22 mouse cellular contexts compared by ENCODE assay signal in the genomic region with DNA sequence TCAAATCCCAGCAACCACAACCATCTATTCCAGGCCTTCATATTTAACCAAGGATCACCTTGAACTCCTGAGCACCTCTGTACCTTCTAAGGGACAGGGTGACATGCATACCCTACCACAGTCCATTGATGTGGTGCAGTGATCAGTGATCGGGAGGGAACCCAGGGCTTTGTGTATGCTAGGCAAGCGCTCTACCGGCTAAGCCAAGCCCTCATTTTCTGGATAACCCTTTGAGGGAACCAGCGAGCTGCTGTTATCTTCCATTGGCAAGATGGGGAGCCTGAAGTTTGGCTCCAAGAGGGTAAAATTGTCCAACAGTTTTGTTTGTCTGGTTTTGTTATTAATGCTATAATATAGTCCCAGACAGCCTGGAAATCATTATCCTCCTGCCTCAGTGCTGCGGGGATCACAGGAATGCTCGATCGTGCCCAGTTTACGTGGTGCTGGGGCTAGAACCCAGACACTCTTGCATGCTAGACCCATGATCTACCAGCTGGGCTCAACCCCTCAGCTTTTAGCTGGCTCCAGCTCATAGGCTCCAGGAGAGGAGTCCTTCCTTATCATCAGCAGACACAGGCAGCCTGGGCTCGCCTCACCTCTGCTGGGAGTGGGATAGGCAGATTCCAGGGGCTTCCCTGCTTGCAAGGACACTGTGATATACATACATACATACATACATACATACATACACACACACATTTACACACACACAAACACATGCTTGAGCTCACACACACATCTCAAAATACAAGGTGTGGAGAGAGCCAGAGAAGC. TPM values are rescaled to one million over a fixed set of nuclear protein-coding genes. Genes with fewer than 3 reads are reported as not detected.
DNase-seq lines count a peak whose midpoint lies in the region; ATAC-seq and TF ChIP-seq lines count a peak whose summit lies in the region.
"Had no signal": no experiment of that assay in that cellular context is flagged by ENCODE, and none has a peak within 500 bp of the region (broad histone marks: within the 10 kb centered on the region; RNA-seq: fewer than 3 reads in every experiment).

No protein-coding gene starts in this region.

- H3K27me3 ChIP-seq in ES-Bruce4 (ENCODE audit: control insufficient read depth, insufficient read depth, low read length, poor library complexity, severe bottlenecking): no peaks in the 10 kb centered on the region
- peaks cover 21% of the 10 kb centered on the region for H3K27me3 ChIP-seq in erythroblast, embryonic 14.5 days (ENCODE audit: control insufficient read depth)
- peaks cover 15% of the 10 kb centered on the region for H3K27me3 ChIP-seq in liver, embryonic 16.5 days (ENCODE audit: control insufficient read depth, insufficient read depth, low read depth, low read length)
- H3K27me3 ChIP-seq in kidney, adult 2 months (replicated peaks; ENCODE audit: control insufficient read depth, insufficient read depth, low read length): no peaks in the 10 kb centered on the region

- H3K4me1 ChIP-seq in ES-Bruce4 (ENCODE audit: control insufficient read depth, insufficient read depth, low read length): peaks cover 4% of the 10 kb centered on the region
- H3K4me1 ChIP-seq in erythroblast, embryonic 14.5 days (ENCODE audit: control insufficient read depth): peaks cover 42% of the 10 kb centered on the region
- peaks cover 25% of the 10 kb centered on the region for H3K4me1 ChIP-seq in liver, embryonic 16.5 days (ENCODE audit: control insufficient read depth, low read depth, low read length)
- no peaks in the 10 kb centered on the region for H3K4me1 ChIP-seq in kidney, adult 2 months (ENCODE audit: control insufficient read depth, insufficient read depth, low read length)
- H3K4me1 ChIP-seq: hindbrain, embryonic 15.5 days; midbrain, embryonic 15.5 days had no signal

- peak overlapping the region; percentile 56; the same call in 1 of the 2 replicates for H3K9ac ChIP-seq in ES-Bruce4 (ENCODE audit: low read depth, poor library complexity, severe bottlenecking)
- H3K9ac ChIP-seq in liver, embryonic 16.5 days (ENCODE audit: low read depth, low read length): no peak overlapping the region
- H3K9ac ChIP-seq: embryonic facial prominence, embryonic 13.5 days; hindbrain, embryonic 15.5 days; limb, embryonic 12.5 days; midbrain, embryonic 15.5 days; stomach, embryonic 15.5 days had no signal

- H3K4me3 ChIP-seq in gastrocnemius, adult 2 months: no peak overlapping the region
- no peak overlapping the region for H3K4me3 ChIP-seq in ES-Bruce4 (ENCODE audit: low read depth, low read length)
- H3K4me3 ChIP-seq in erythroblast, embryonic 14.5 days (replicated peaks): peak overlapping the region; percentile 3
- H3K4me3 ChIP-seq in liver, embryonic 16.5 days (ENCODE audit: low read depth, low read length): no peak overlapping the region
- no peak overlapping the region for H3K4me3 ChIP-seq in kidney, adult 2 months (ENCODE audit: insufficient read depth, low read depth, low read length)
- H3K4me3 ChIP-seq: embryonic facial prominence, embryonic 13.5 days; hindbrain, embryonic 15.5 days; limb, embryonic 12.5 days; midbrain, embryonic 15.5 days; stomach, embryonic 15.5 days had no signal

- intact Hi-C loops in gastrocnemius, adult 2 months (cut with DNase I): no loop called here
- intact Hi-C loops in gastrocnemius, postnatal 14 days (cut with DNase I; ENCODE audit: low total_unique reads): loop anchor here (5.0 to 10.0 kb wide), 3 partner anchors 43 to 150 kb away; no protein-coding TSS in a partner anchor

- DNase-seq in gastrocnemius, adult 2 months: no peak
- no peak for DNase-seq in gastrocnemius, postnatal 14 days
- no peak for DNase-seq in ovary, postnatal 36 days (ENCODE audit: low spot score)
- no peak for DNase-seq in spleen, postnatal 14 days (ENCODE audit: low spot score in 2 of 2)
- no peak for DNase-seq in kidney, adult 2 months
- DNase-seq: adrenal gland, postnatal 10 days; cerebellum, adult 18-20 months; heart, adult 18-20 months; heart, postnatal 14 days; right cerebral cortex, adult 18-20 months had no signal

- H3K4me2 ChIP-seq in liver, embryonic 16.5 days (ENCODE audit: low read depth, low read length): no peak overlapping the region
- H3K4me2 ChIP-seq: embryonic facial prominence, embryonic 13.5 days; hindbrain, embryonic 15.5 days; limb, embryonic 12.5 days; midbrain, embryonic 15.5 days; stomach, embryonic 15.5 days had no signal

- peak; percentile 64 for ATAC-seq in liver, embryonic 16.5 days (ENCODE audit: low read depth)
- ATAC-seq: forebrain, embryonic 16.5 days; intestine, embryonic 16.5 days; midbrain, embryonic 15.5 days had no signal

- peak overlapping the region; percentile 44 for H3K27ac ChIP-seq in gastrocnemius, adult 2 months
- H3K27ac ChIP-seq in ES-Bruce4 (ENCODE audit: insufficient read depth, low read length): peak overlapping the region; percentile 77
- no peak overlapping the region for H3K27ac ChIP-seq in liver, embryonic 16.5 days (ENCODE audit: low read length)
- no peak overlapping the region for H3K27ac ChIP-seq in kidney, adult 2 months (ENCODE audit: insufficient read depth, low read depth, low read length)
- H3K27ac ChIP-seq: hindbrain, embryonic 15.5 days; kidney, postnatal 0 days; limb, embryonic 12.5 days; midbrain, embryonic 15.5 days; stomach, embryonic 15.5 days had no signal

- WGBS in liver, embryonic 16.5 days (ENCODE audit: insufficient replicate concordance): 50% methylated on average over 9 of the region's 9 CpGs
- 93% methylated on average over 9 of the region's 9 CpGs for WGBS in kidney, adult 2 months

- TF ChIP-seq EP300 in ES-Bruce4 (IDR thresholded peaks at IDR 0.05; ENCODE audit: insufficient read depth, low read depth, low read length): no peak

- no peak for TF ChIP-seq POLR2A in ES-Bruce4 (IDR thresholded peaks at IDR 0.05; ENCODE audit: insufficient read depth, low read length)
- TF ChIP-seq POLR2A in kidney, adult 2 months (IDR thresholded peaks at IDR 0.05; ENCODE audit: low read depth, low read length): no peak

- no peak for TF ChIP-seq CTCF in gastrocnemius, adult 2 months (IDR thresholded peaks at IDR 0.05)
- no peak for TF ChIP-seq CTCF in ES-Bruce4 (IDR thresholded peaks at IDR 0.05; ENCODE audit: low read depth, low read length)
- TF ChIP-seq CTCF in kidney, adult 2 months (conservative IDR thresholded peaks at IDR 0.05; ENCODE audit: insufficient read depth, insufficient read length, low read depth, low read length): no peak

- no peaks in the 10 kb centered on the region for H3K36me3 ChIP-seq in ES-Bruce4 (ENCODE audit: control insufficient read depth, insufficient read depth, low read length, poor library complexity, severe bottlenecking)
- no peaks in the 10 kb centered on the region for H3K36me3 ChIP-seq in erythroblast, embryonic 14.5 days (ENCODE audit: control insufficient read depth)
- no peaks in the 10 kb centered on the region for H3K36me3 ChIP-seq in liver, embryonic 16.5 days (ENCODE audit: control insufficient read depth, insufficient read depth)
- H3K36me3 ChIP-seq in kidney, adult 2 months (ENCODE audit: control insufficient read depth, insufficient read depth, low read length): no peaks in the 10 kb centered on the region
- H3K36me3 ChIP-seq: embryonic facial prominence, embryonic 13.5 days; hindbrain, embryonic 15.5 days; limb, embryonic 12.5 days; midbrain, embryonic 15.5 days; stomach, embryonic 15.5 days had no signal

- no peaks in the 10 kb centered on the region for H3K9me3 ChIP-seq in ES-Bruce4 (replicated peaks; ENCODE audit: control insufficient read depth, insufficient read depth, low read length, poor library complexity, severe bottlenecking)
- H3K9me3 ChIP-seq in erythroblast, embryonic 14.5 days (ENCODE audit: control insufficient read depth, low read length): 0 out of 2 replicates have a peak, but pooled peaks cover under 1% of the 10 kb centered on the region
- no peaks in the 10 kb centered on the region for H3K9me3 ChIP-seq in liver, embryonic 16.5 days (replicated peaks; ENCODE audit: control insufficient read depth, low read length)
- H3K9me3 ChIP-seq: embryonic facial prominence, embryonic 13.5 days; hindbrain, embryonic 15.5 days; limb, embryonic 12.5 days; midbrain, embryonic 15.5 days; stomach, embryonic 15.5 days had no signal

RNA-seq across cellular contexts. Expression of a gene that starts 2.4 kb away (rescaled TPM):
- not detected for total RNA-seq in gastrocnemius, adult 2 months (2021)
- total RNA-seq in gastrocnemius, postnatal 14 days (2021): not detected
- 83.3 and 87.8 TPM in 2 replicates for polyA plus RNA-seq in ES-Bruce4 (2011; ENCODE audit: insufficient read depth, insufficient read length, low read depth, missing spikeins)
- polyA plus RNA-seq in erythroblast, embryonic 14.5 days (2012): not detected in 2 replicates
- polyA plus RNA-seq in liver, embryonic 16.5 days (2015; fragmentation: Nextera tagmentation; extraction: Ambion mirVana): 0.08 and 1.1 TPM in 2 replicates
- 30.6 and 36.2 TPM in 2 replicates for polyA plus RNA-seq in kidney, adult 2 months (2012; rRNA removed)
- total RNA-seq: gastrocnemius, adult 18-20 months; heart, adult 18-20 months had no signal

RNA-seq across cellular contexts. Expression of a gene that starts 5.9 kb away (rescaled TPM):
- 100 to 1,000 TPM; 168 to 178 TPM for total RNA-seq in gastrocnemius, adult 2 months (2021)
- 100 to 1,000 TPM; 104 to 117 TPM for total RNA-seq in gastrocnemius, postnatal 14 days (2021)
- 64.9 and 66.4 TPM in 2 replicates for polyA plus RNA-seq in ES-Bruce4 (2011; ENCODE audit: insufficient read depth, insufficient read length, low read depth, missing spikeins)
- 0.76 and 0.82 TPM in 2 replicates for polyA plus RNA-seq in erythroblast, embryonic 14.5 days (2012)
- polyA plus RNA-seq in liver, embryonic 16.5 days (2015; fragmentation: Nextera tagmentation; extraction: Ambion mirVana): 16.9 TPM in 2 replicates
- polyA plus RNA-seq in kidney, adult 2 months (2012; rRNA removed): 47.4 and 49.2 TPM in 2 replicates

RNA-seq across cellular contexts. Expression of a gene that starts 23.3 kb away (rescaled TPM):
- total RNA-seq in gastrocnemius, adult 2 months (2021): 1 to 10 TPM; 8.6 to 9.1 TPM
- 10 to 100 TPM; 12.0 to 13.2 TPM for total RNA-seq in gastrocnemius, postnatal 14 days (2021)
- polyA plus RNA-seq in ES-Bruce4 (2011; ENCODE audit: insufficient read depth, insufficient read length, low read depth, missing spikeins): 11.6 and 12.4 TPM in 2 replicates
- 36.6 and 42.6 TPM in 2 replicates for polyA plus RNA-seq in erythroblast, embryonic 14.5 days (2012)
- 120 and 128 TPM in 2 replicates for polyA plus RNA-seq in liver, embryonic 16.5 days (2015; fragmentation: Nextera tagmentation; extraction: Ambion mirVana)
- polyA plus RNA-seq in kidney, adult 2 months (2012; rRNA removed): 20.2 and 24.1 TPM in 2 replicates

RNA-seq across cellular contexts. Expression of a gene that starts 26.8 kb away (rescaled TPM):
- 10 to 100 TPM; 11.0 to 12.6 TPM for total RNA-seq in gastrocnemius, adult 2 months (2021)
- total RNA-seq in gastrocnemius, postnatal 14 days (2021): 10 to 100 TPM; 10.5 to 11.9 TPM
- 35.9 and 41.7 TPM in 2 replicates for polyA plus RNA-seq in ES-Bruce4 (2011; ENCODE audit: insufficient read depth, insufficient read length, low read depth, missing spikeins)
- 3.5 and 4.6 TPM in 2 replicates for polyA plus RNA-seq in erythroblast, embryonic 14.5 days (2012)
- 5.5 and 8.1 TPM in 2 replicates for polyA plus RNA-seq in liver, embryonic 16.5 days (2015; fragmentation: Nextera tagmentation; extraction: Ambion mirVana)
- polyA plus RNA-seq in kidney, adult 2 months (2012; rRNA removed): 14.2 and 15.9 TPM in 2 replicates

RNA-seq across cellular contexts. Expression of a gene that starts 49.5 kb away (rescaled TPM):
- 10 to 100 TPM; 68.0 to 77.4 TPM for total RNA-seq in gastrocnemius, adult 2 months (2021)
- total RNA-seq in gastrocnemius, postnatal 14 days (2021): 10 to 100 TPM; 36.2 to 39.6 TPM
- 18.8 and 22.3 TPM in 2 replicates for polyA plus RNA-seq in ES-Bruce4 (2011; ENCODE audit: insufficient read depth, insufficient read length, low read depth, missing spikeins)
- 25.4 and 30.2 TPM in 2 replicates for polyA plus RNA-seq in erythroblast, embryonic 14.5 days (2012)
- polyA plus RNA-seq in liver, embryonic 16.5 days (2015; fragmentation: Nextera tagmentation; extraction: Ambion mirVana): 90.4 and 95.3 TPM in 2 replicates
- polyA plus RNA-seq in kidney, adult 2 months (2012; rRNA removed): 67.0 and 71.9 TPM in 2 replicates

Comparison
In these comparisons a context has a peak if more than half of its experiments do, and no peak if none do; other contexts are left out.
1. H3K27ac ChIP-seq: peak in gastrocnemius, adult 2 months (single experiment) and ES-Bruce4 (single experiment); none in liver, embryonic 16.5 days (single experiment) and kidney, adult 2 months (single experiment).
2. RNA of a gene that starts 2.4 kb away (polyA plus RNA-seq): 83.3 to 87.8 TPM in ES-Bruce4 and 30.6 to 36.2 TPM in kidney, adult 2 months; 0.08 to 1.1 TPM in liver, embryonic 16.5 days and not detected in erythroblast, embryonic 14.5 days; every median in the first group is over 10 times any median in the second.